Mouse (Mus musculus): Measurements from ENCODE around the gene Timm9. TPM values are rescaled to one million over a fixed set of nuclear protein-coding genes. Genes with fewer than 3 reads are reported as not detected.

Gene Timm9
- total and polyA plus RNA-seq, 3 experiments, result 68.4 to 147 TPM; not detected in 1

DNA sequence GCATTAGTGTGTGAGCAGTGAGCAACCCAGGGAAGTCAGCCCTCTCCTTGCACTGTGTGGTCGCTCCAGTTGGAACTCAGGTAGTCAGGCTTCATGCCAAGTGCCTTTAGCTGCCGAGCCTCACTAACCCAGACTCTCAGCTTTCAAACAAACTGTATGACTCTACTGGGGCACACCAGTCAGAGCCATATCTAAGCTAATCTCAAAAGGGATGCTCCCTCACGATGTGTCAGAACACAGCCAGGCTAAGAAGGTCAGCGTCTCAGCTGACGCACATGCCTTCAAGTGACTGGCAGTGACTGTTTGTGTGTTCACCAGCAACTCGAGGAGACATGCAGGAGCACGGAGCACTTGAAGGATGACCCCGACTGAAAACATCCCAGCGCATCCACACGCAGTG is 13.8 kb downstream of the Timm9 start:
- H3K9ac ChIP-seq (ENCODE audit: control insufficient read depth, low read depth, low read length, poor library complexity, severe bottlenecking), result no peak overlapping the region
- H3K4me1 ChIP-seq (ENCODE audit: control insufficient read depth in 1 of 2, insufficient read depth in 2 of 2, low read length in 2 of 2), result no peaks in the 10 kb centered on the region
- H3K4me3 ChIP-seq (ENCODE audit: control insufficient read depth in 1 of 2, insufficient read depth in 1 of 2, low read depth in 2 of 2, low read length in 2 of 2), result no peak overlapping the region
- TF ChIP-seq SMC3 (IDR thresholded peaks at IDR 0.05; ENCODE audit: low read depth, low read length) (no peak), USF1 (IDR thresholded peaks at IDR 0.05; ENCODE audit: low read depth, low read length) (no peak), RAD21 (IDR thresholded peaks at IDR 0.05; ENCODE audit: low read depth, low read length) (no peak)
- H3K79me2 ChIP-seq (ENCODE audit: control insufficient read depth, insufficient read depth, low read length, poor library complexity), result 0 out of 2 replicates have a peak, but pooled peaks cover 3% of the 10 kb centered on the region
- H3K27me3 ChIP-seq (ENCODE audit: control insufficient read depth in 1 of 2, insufficient read depth in 2 of 2, low read length in 2 of 2), result no peaks in the 10 kb centered on the region
- H3K36me3 ChIP-seq (ENCODE audit: control insufficient read depth in 1 of 2, insufficient read depth in 2 of 2, low read length in 2 of 2), result peaks cover 0 to 15% of the 10 kb centered on the region in 2 experiments
- no peak for DNase-seq (ENCODE audit: low read depth, low spot score)
- no peaks in the 10 kb centered on the region for H3K9me3 ChIP-seq (replicated peaks; ENCODE audit: insufficient read depth, low read length)
- no peak overlapping the region for H3K27ac ChIP-seq (ENCODE audit: control insufficient read depth, low read depth, low read length)

DNA sequence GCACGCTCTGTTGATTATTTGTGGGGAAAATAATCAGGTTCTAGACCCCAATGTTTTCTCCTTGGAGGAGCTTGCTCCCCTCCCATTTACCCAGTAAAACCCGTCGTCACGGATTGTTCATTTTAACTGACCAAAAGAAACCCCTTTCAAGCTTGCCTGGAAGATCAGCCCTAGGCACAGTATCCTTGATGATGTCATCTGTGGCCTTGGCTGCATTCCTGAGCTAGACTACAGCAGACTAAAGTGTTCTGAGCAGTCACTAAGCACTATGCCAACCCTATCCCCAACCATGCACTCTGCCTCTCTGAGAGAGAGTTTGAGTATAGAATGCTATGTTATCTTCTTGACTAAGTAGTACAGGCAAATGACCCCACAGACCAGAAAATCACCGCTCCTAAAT is 20.1 kb downstream of the Timm9 start:
- Histone ChIP-seq H3K9ac (ENCODE audit: control insufficient read depth, low read depth, low read length, poor library complexity, severe bottlenecking) (no peak overlapping the region), H3K9me3 (replicated peaks; ENCODE audit: insufficient read depth, low read length) (no peaks in the 10 kb centered on the region), H3K79me2 (ENCODE audit: control insufficient read depth, insufficient read depth, low read length, poor library complexity) (no peaks in the 10 kb centered on the region), H3K4me3 (ENCODE audit: control insufficient read depth in 1 of 2, insufficient read depth in 1 of 2, low read depth in 2 of 2, low read length in 2 of 2) (no peak overlapping the region), H3K36me3 (ENCODE audit: control insufficient read depth in 1 of 2, insufficient read depth in 2 of 2, low read length in 2 of 2) (peaks cover 0 to 6% of the 10 kb centered on the region in 2 experiments; a peak in 2 of 4 replicates), H3K27me3 (ENCODE audit: control insufficient read depth in 1 of 2, insufficient read depth in 2 of 2, low read length in 2 of 2) (no peaks in the 10 kb centered on the region), H3K27ac (ENCODE audit: control insufficient read depth, low read depth, low read length) (no peak overlapping the region), H3K4me1 (ENCODE audit: control insufficient read depth in 1 of 2, insufficient read depth in 2 of 2, low read length in 2 of 2) (peaks cover 7 to 15% of the 10 kb centered on the region in 2 experiments)
- no peak for DNase-seq (ENCODE audit: low read depth, low spot score)
- no peak for TF ChIP-seq ZNF384 (IDR thresholded peaks at IDR 0.05; ENCODE audit: low read depth, low read length)
- no peak for TF ChIP-seq HCFC1 (IDR thresholded peaks at IDR 0.05; ENCODE audit: low read depth, low read length)
- TF ChIP-seq TCF12 (IDR thresholded peaks at IDR 0.05; ENCODE audit: low read depth, low read length), result no peak
- TF ChIP-seq GABPA (IDR thresholded peaks at IDR 0.05; ENCODE audit: low read depth, low read length), result no peak
- TF ChIP-seq JUND (IDR thresholded peaks at IDR 0.05; ENCODE audit: low read depth, low read length), result no peak
- no peak for TF ChIP-seq ZMIZ1 (IDR thresholded peaks at IDR 0.05; ENCODE audit: low read depth, low read length)

DNA sequence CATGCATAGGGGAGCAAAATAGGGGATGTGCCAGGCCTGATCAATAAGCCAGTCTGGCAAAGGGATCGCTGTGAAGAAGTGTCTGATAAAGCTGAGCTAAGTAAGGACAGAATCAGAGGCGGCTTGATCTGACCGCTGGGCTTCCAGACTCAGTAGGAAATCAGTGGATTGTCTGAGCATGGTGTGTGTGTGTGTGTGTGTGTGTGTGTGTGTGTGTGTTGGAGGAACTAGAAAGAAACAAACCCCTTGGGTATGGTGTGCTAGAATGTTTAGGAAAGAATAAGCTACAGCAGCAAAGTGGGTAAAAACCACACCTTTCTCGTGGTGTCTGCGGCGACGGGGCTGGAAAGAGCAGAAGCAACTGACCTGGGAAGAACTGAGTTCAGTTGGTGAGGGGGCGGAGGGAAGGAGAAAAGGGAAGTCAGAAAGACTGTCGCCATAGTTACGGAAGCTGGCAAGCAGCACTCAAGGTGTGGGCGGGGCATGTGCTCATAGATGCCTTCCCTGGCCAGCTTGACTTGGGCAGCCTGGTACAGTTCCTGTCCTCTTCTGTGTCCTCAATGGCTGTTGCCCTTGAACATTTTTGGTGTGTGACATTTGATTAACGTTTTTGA is 22.7 kb downstream of the Timm9 start:
- Histone ChIP-seq H3K4me3 (ENCODE audit: control insufficient read depth in 1 of 2, insufficient read depth in 1 of 2, low read depth in 2 of 2, low read length in 2 of 2) (peak overlapping the region; percentile 50 to 57), H3K79me2 (ENCODE audit: control insufficient read depth, insufficient read depth, low read length, poor library complexity) (no peaks in the 10 kb centered on the region), H3K9me3 (replicated peaks; ENCODE audit: insufficient read depth, low read length) (no peaks in the 10 kb centered on the region), H3K27me3 (ENCODE audit: control insufficient read depth in 1 of 2, insufficient read depth in 2 of 2, low read length in 2 of 2) (no peaks in the 10 kb centered on the region), H3K4me1 (ENCODE audit: control insufficient read depth in 1 of 2, insufficient read depth in 2 of 2, low read length in 2 of 2) (peaks cover 7 to 15% of the 10 kb centered on the region in 2 experiments), H3K9ac (ENCODE audit: control insufficient read depth, low read depth, low read length, poor library complexity, severe bottlenecking) (peak overlapping the region; percentile 60), H3K27ac (ENCODE audit: control insufficient read depth, low read depth, low read length) (peak overlapping the region; percentile 80), H3K36me3 (ENCODE audit: control insufficient read depth in 1 of 2, insufficient read depth in 2 of 2, low read length in 2 of 2) (peaks cover 0 to 6% of the 10 kb centered on the region in 2 experiments; a peak in 2 of 4 replicates)
- peak; percentile 97 for DNase-seq (ENCODE audit: low read depth, low spot score)
- TF ChIP-seq MAZ (IDR thresholded peaks at IDR 0.05; ENCODE audit: low read depth, low read length), result peak; percentile 83; the same call in 1 of the 2 replicates
- TF ChIP-seq ZMIZ1 (IDR thresholded peaks at IDR 0.05; ENCODE audit: low read depth, low read length), result peak; percentile 76
- TF ChIP-seq CHD1 (IDR thresholded peaks at IDR 0.05; ENCODE audit: low read depth, low read length), result 0 out of 2 replicates have a peak, but pooled peaks have one; percentile 25
- TF ChIP-seq NELFE (IDR thresholded peaks at IDR 0.05; ENCODE audit: low read depth, low read length), result peak; percentile 66
- TF ChIP-seq NRF1 (IDR thresholded peaks at IDR 0.05; ENCODE audit: insufficient read depth, low read depth, low read length, poor library complexity, severe bottlenecking), result no peak
- TF ChIP-seq ZNF384 (IDR thresholded peaks at IDR 0.05; ENCODE audit: low read depth, low read length), result no peak
- peak in 1 of 2 experiments; percentile 72; a peak in 2 of 4 replicates for TF ChIP-seq EP300 (IDR thresholded peaks at IDR 0.05; ENCODE audit: low read depth in 1 of 2, low read length in 2 of 2)
- TF ChIP-seq USF1 (IDR thresholded peaks at IDR 0.05; ENCODE audit: low read depth, low read length), result peak; percentile 63; the same call in 1 of the 2 replicates
- peak; percentile 64 for TF ChIP-seq HCFC1 (IDR thresholded peaks at IDR 0.05; ENCODE audit: low read depth, low read length)
- TF ChIP-seq SMC3 (IDR thresholded peaks at IDR 0.05; ENCODE audit: low read depth, low read length), result no peak
- TF ChIP-seq ETS1 (IDR thresholded peaks at IDR 0.05; ENCODE audit: low read depth, low read length), result peak; percentile 67; the same call in 1 of the 2 replicates
- peak; percentile 78 for TF ChIP-seq MAX (IDR thresholded peaks at IDR 0.05; ENCODE audit: low read length)
- TF ChIP-seq GABPA (IDR thresholded peaks at IDR 0.05; ENCODE audit: low read depth, low read length), result no peak
- peak; percentile 68; the same call in 1 of the 2 replicates for TF ChIP-seq ELF1 (IDR thresholded peaks at IDR 0.05; ENCODE audit: low read depth, low read length)
- TF ChIP-seq RCOR1 (IDR thresholded peaks at IDR 0.05; ENCODE audit: low read depth, low read length), result no peak; the same call in none of the 2 replicates
- peak; percentile 85 for TF ChIP-seq MYB (IDR thresholded peaks at IDR 0.05; ENCODE audit: low read depth, low read length)
- TF ChIP-seq MYC (IDR thresholded peaks at IDR 0.05; ENCODE audit: low read depth, low read length), result peak; percentile 80; the same call in 1 of the 2 replicates
- TF ChIP-seq POLR2A (IDR thresholded peaks at IDR 0.05; ENCODE audit: control insufficient read depth in 1 of 2, insufficient read depth in 1 of 2, low read depth in 1 of 2, low read length in 2 of 2, poor library complexity in 1 of 2), result peak in 1 of 2 experiments; percentile 63; a peak in 1 of 4 replicates
- peak; percentile 89 for TF ChIP-seq SIN3A (IDR thresholded peaks at IDR 0.05; ENCODE audit: low read length)
- TF ChIP-seq POLR2AphosphoS2 (IDR thresholded peaks at IDR 0.05; ENCODE audit: low read length), result peak; percentile 60; the same call in 1 of the 2 replicates
- no peak for TF ChIP-seq BHLHE40 (IDR thresholded peaks at IDR 0.05; ENCODE audit: borderline replicate concordance, low read depth, low read length)
